Comparison of ENCODE assay signal across 16 mouse cellular contexts in the genomic region with DNA sequence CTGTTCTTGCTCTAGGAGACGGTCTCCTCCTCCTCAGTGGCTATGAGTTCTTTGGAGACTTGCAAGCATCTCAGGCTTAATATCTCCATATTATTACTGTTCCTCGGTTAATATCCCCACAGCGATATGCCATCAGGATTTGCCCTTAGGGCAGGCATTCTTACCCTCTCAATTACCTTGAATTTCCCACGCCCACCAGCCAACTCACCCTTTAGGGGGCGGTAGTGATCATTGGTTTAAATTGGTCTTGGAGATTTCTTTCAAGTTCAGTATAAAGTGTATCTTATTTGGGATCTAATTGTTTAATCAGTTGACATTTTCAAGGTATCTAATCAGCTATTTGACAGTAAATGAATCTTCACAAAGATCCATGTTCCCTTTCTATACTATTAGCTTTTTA.
DNase-seq lines count a peak whose midpoint lies in the region; ATAC-seq and TF ChIP-seq lines count a peak whose summit lies in the region.
"Had no signal": no experiment of that assay in that cellular context is flagged by ENCODE, and none has a peak within 500 bp of the region (broad histone marks: within the 10 kb centered on the region; RNA-seq: fewer than 3 reads in every experiment).

No protein-coding gene starts in this region.

- TF ChIP-seq EP300 in heart, postnatal 0 days (IDR thresholded peaks at IDR 0.05; ENCODE audit: low read depth), result no peak

- ATAC-seq in heart, postnatal 0 days (ENCODE audit: insufficient read depth, low read depth), result no peak
- no peak for ATAC-seq in Patski
- no peak for ATAC-seq in granulocyte monocyte progenitor cell, adult 5-6 weeks (replicated peaks; ENCODE audit: poor library complexity, severe bottlenecking)

- H3K9me3 ChIP-seq in heart, postnatal 0 days (replicated peaks; ENCODE audit: control insufficient read depth, low read length), result no peaks in the 10 kb centered on the region
- H3K9me3 ChIP-seq: embryonic facial prominence, embryonic 10.5 days; heart, embryonic 10.5 days; liver, embryonic 13.5 days; neural tube, embryonic 13.5 days had no signal

- intact Hi-C loops in heart, postnatal 36 days (cut with DNase I), result no loop called here
- intact Hi-C loops in left cerebral cortex, postnatal 4 days (cut with DNase I), result no loop called here
- intact Hi-C loops in left cerebral cortex, postnatal 25 days (cut with DNase I), result loop anchor here (5.0 kb wide), 3 partner anchors 67 to 302 kb away; no protein-coding TSS in a partner anchor

- no peak for DNase-seq in heart, postnatal 0 days (ENCODE audit: low spot score)
- no peak for DNase-seq in heart, postnatal 36 days
- DNase-seq in left cerebral cortex, postnatal 4 days, result peak; percentile 13
- no peak for DNase-seq in left cerebral cortex, postnatal 25 days (ENCODE audit: low spot score in 2 of 2)
- DNase-seq in Patski (ENCODE audit: low read depth, low spot score), result no peak
- DNase-seq: liver, embryonic 13.5 days; midbrain, embryonic 14.5 days; retina, postnatal 1 day; thymus, adult 18-20 months had no signal

- H3K36me3 ChIP-seq in heart, postnatal 0 days (replicated peaks; ENCODE audit: control insufficient read depth, insufficient read depth, low read length), result no peaks in the 10 kb centered on the region
- H3K36me3 ChIP-seq: embryonic facial prominence, embryonic 10.5 days; G1E; heart, embryonic 10.5 days; liver, embryonic 13.5 days; neural tube, embryonic 13.5 days had no signal

- POLR2A ChIA-PET in Patski (lab: Charles Lee), result no interaction called here

- in situ Hi-C loops in Patski (cut with MboI; ENCODE audit: low pct_unique_long_range_greater_than_20kb), result no loop called here

- WGBS in heart, postnatal 0 days, result 79% methylated on average over 5 of the region's 5 CpGs

- peaks cover 10% of the 10 kb centered on the region; the same call in 1 of the 2 replicates for H3K4me1 ChIP-seq in heart, postnatal 0 days (ENCODE audit: control insufficient read depth, insufficient read depth)
- peaks cover 6% of the 10 kb centered on the region; the same call in 1 of the 2 replicates for H3K4me1 ChIP-seq in cortical plate, adult 2 months (ENCODE audit: control insufficient read depth, insufficient read depth, low read length)
- H3K4me1 ChIP-seq: liver, embryonic 13.5 days had no signal

- CTCF ChIA-PET in Patski (lab: Charles Lee), result no interaction called here

- no peak overlapping the region for H3K4me2 ChIP-seq in heart, postnatal 0 days (ENCODE audit: low read depth, low read length)
- H3K4me2 ChIP-seq: liver, embryonic 13.5 days had no signal

- TF ChIP-seq CTCF in heart, postnatal 0 days (IDR thresholded peaks at IDR 0.05; ENCODE audit: low read depth), result peak; percentile 33; the same call in 1 of the 2 replicates
- TF ChIP-seq CTCF in Patski (IDR thresholded peaks at IDR 0.05), result peak; percentile 29
- peak; percentile 22; the same call in 1 of the 2 replicates for TF ChIP-seq CTCF in cortical plate, adult 2 months (IDR thresholded peaks at IDR 0.05; ENCODE audit: extremely low read depth, insufficient read depth, low read length)

- no peak overlapping the region for H3K9ac ChIP-seq in heart, postnatal 0 days (replicated peaks; ENCODE audit: low read depth, low read length)
- H3K9ac ChIP-seq: liver, embryonic 13.5 days; neural tube, embryonic 13.5 days had no signal

- H3K27me3 ChIP-seq in heart, postnatal 0 days (ENCODE audit: control insufficient read depth, insufficient read depth, low read length), result no peaks in the 10 kb centered on the region
- H3K27me3 ChIP-seq in Patski, result no peaks in the 10 kb centered on the region
- H3K27me3 ChIP-seq: liver, embryonic 13.5 days had no signal

- no peak for TF ChIP-seq POLR2A in cortical plate, adult 2 months (IDR thresholded peaks at IDR 0.05; ENCODE audit: extremely low read depth, insufficient read depth, low read length)

- no peak overlapping the region for H3K4me3 ChIP-seq in heart, postnatal 0 days (ENCODE audit: low read depth, low read length)
- H3K4me3 ChIP-seq in cortical plate, adult 2 months (ENCODE audit: insufficient read depth, low read length), result no peak overlapping the region
- H3K4me3 ChIP-seq: embryonic facial prominence, embryonic 10.5 days; heart, embryonic 10.5 days; liver, embryonic 13.5 days; neural tube, embryonic 13.5 days had no signal

- no peak overlapping the region for H3K27ac ChIP-seq in heart, postnatal 0 days (ENCODE audit: low read depth)
- no peak overlapping the region for H3K27ac ChIP-seq in cortical plate, adult 2 months (ENCODE audit: insufficient read depth, low read length)
- H3K27ac ChIP-seq: embryonic facial prominence, embryonic 10.5 days; heart, embryonic 10.5 days; liver, embryonic 13.5 days; macrophage; neural tube, embryonic 13.5 days had no signal
